Mouse (Mus musculus): ENCODE results near the gene Hspa4. TPM values are rescaled to one million over a fixed set of nuclear protein-coding genes. Genes with fewer than 3 reads are reported as not detected.
"Not testable (repeated sequence)": the region's sequence is repeated elsewhere in the genome, so short reads cannot be mapped to it uniquely, and the experiment has no call there.

Gene Hspa4
- polyA plus RNA-seq (2015; fragmentation: Nextera tagmentation; extraction: Ambion mirVana): 66.2 and 73.6 TPM in 2 replicates

DNA sequence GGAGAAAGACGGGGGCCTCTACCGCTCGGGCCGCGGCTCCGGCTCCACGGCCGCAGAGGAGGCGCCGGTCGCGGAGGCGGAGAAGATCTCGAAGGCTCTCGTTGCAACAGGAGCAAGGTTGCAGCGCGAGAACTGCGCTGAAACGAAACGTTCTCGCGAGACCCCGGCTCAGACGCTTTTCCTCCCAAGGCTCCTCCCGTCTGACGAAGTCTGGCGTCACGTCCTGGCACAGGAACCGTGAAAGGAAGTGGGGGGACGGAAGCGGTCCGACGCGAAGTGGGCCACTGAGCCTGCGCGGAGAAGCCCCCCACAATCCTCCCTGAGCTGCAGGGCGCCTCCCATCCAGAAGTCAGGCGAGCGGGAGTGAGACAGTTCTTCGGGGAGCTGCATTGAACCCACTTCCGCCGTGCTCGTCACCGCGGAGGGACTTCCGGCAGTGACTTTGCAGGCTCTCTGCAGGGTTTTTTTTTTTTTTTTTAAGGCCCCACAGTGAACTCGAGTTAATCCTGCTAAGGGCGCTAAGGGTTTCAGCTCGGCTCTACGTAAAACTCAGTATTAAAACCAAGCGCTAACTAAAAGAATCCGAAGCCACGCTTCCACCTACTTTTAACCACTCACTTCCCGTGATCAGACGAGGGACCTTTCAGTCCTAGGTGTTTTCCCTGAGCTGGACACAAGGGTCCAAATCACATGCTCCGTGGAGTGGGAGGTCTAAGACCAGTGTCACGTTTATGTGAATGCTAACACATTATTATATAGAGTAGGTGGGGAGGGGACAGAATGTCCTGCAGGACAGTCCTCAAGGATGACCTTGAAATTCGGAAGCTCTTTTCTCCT, at the start of gene Hspa4:
TSS of gene Hspa4 (minus strand) at position 128 of the 837 bp plus-strand sequence.
- Histone ChIP-seq H3K4me2 (peak within 1 kb of the TSS; percentile 58), H3K9ac (peak within 1 kb of the TSS; percentile 96), H3K4me1 (peaks cover 29% of the 10 kb centered on the region), H3K9me3 (no peaks in the 10 kb centered on the region), H3K4me3 (peak within 1 kb of the TSS; percentile 100), H3K36me3 (0 out of 2 replicates have a peak, but pooled peaks cover 4% of the 10 kb centered on the region), H3K27ac (peak within 1 kb of the TSS; percentile 98), H3K27me3 (no peaks in the 10 kb centered on the region)
- WGBS: 1% methylated on average over 58 of the region's 58 CpGs
- peak; percentile 98 for ATAC-seq (ENCODE audit: insufficient number of reproducible peaks, low FRiP score, low TSS enrichment, low read depth)

DNA sequence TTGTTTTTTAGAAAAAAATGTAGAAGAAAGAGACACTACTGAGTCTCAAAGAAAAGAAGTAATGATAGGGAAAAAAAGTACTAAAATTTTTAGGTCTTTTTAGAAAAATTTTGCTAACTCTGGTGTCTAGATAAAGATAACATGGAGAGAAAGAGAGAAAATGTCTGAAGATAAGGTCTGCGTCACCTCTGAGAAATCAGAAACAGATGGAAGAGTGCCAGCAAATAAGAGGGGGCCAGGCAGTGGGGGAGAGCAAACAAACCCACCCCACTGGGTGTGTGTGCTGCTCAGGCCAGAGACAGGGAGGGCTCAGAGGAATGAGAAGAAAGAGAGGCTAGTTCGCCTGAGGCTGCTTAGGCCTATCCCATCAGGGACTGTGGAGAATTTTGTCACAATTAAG, 45.5 kb upstream of the Hspa4 start:
- H3K36me3 ChIP-seq: no peaks in the 10 kb centered on the region

DNA sequence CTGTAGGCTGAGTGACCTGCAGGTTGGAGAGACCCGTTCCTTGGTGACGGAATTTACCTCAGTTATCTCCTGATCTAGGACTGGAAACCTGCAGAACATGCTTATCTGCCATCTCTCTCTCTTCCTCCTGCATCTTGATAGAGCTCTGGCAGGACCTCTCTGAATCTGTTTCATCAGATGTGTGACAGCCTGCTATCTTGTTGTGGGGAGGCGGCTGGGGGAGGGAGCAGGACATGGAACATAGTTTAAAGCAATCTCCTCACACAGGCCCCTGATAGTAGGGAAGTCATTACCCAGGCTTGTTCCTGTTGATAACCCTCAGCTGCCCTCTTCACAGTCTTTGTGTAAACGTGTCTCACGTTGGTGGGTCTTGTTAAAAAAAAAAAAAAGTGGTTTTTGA, 45.1 kb upstream of the Hspa4 start:
- Histone ChIP-seq H3K9ac (no peak overlapping the region), H3K4me3 (no peak overlapping the region)
- 21% methylated on average over 5 of the region's 5 CpGs for WGBS

More for the DNA sequence above, 45.5 kb upstream of the Hspa4 start:
- no peak for ATAC-seq (ENCODE audit: insufficient number of reproducible peaks, low FRiP score, low TSS enrichment, low read depth)
- no peak overlapping the region for H3K27ac ChIP-seq
- WGBS: 23% methylated on average over 2 of the region's 2 CpGs
- no peak overlapping the region for H3K4me2 ChIP-seq
- H3K4me3 ChIP-seq: no peak overlapping the region
- H3K9me3 ChIP-seq: no peaks in the 10 kb centered on the region
- no peaks in the 10 kb centered on the region for H3K4me1 ChIP-seq
- H3K27me3 ChIP-seq: no peaks in the 10 kb centered on the region
- no peak overlapping the region for H3K9ac ChIP-seq

DNA sequence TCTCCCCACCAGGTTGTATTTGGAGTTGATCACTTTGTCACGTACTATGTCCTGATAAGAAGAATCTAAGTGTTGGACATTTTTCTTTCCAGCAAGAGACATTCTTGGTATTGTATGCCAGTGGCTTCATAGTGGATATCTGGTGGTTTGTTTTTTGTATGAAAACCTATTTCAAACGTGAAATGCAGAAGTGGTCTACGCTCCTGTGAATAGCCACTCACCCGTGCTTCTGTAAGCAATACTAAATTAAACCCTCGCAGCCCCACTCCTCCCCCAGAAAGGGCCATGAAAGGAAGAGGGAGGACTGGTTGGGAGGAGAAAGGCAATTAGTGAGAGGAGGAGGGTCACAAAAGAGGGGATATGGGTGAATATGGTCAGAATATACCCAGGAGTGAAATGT, 42.5 kb upstream of the Hspa4 start:
- H3K9ac ChIP-seq: no peak overlapping the region
- H3K9me3 ChIP-seq: no peaks in the 10 kb centered on the region
- H3K4me2 ChIP-seq: no peak overlapping the region
- WGBS: 47% methylated on average over 5 of the region's 5 CpGs
- H3K27me3 ChIP-seq: no peaks in the 10 kb centered on the region
- H3K4me1 ChIP-seq: no peaks in the 10 kb centered on the region
- ATAC-seq (ENCODE audit: insufficient number of reproducible peaks, low FRiP score, low TSS enrichment, low read depth): no peak
- H3K27ac ChIP-seq: no peak overlapping the region
- no peak overlapping the region for H3K4me3 ChIP-seq
- H3K36me3 ChIP-seq: no peaks in the 10 kb centered on the region

More for the DNA sequence above, 45.1 kb upstream of the Hspa4 start:
- H3K4me1 ChIP-seq: no peaks in the 10 kb centered on the region
- H3K4me2 ChIP-seq: no peak overlapping the region
- H3K36me3 ChIP-seq: no peaks in the 10 kb centered on the region
- no peak overlapping the region for H3K27ac ChIP-seq
- ATAC-seq (ENCODE audit: insufficient number of reproducible peaks, low FRiP score, low TSS enrichment, low read depth): no peak
- H3K27me3 ChIP-seq: no peaks in the 10 kb centered on the region
- H3K9me3 ChIP-seq: no peaks in the 10 kb centered on the region

DNA sequence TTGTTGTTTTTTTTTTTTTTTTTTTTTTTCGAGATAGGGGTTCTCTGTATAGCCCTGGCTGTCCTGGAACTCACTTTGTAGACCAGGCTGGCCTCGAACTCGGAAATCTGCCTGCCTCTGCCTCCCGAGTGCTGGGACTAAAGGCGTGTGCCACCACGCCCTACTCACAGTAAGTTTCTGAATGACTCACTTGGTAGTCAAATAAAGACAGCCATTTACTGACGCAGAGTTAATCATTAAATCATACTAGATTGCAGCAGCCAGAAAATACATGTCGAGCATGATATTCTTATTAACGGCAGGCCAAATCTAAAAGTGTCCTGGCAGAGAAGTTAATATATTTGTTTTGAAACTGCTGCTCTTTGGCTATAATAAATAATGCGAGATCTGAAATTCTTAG, 40.8 kb upstream of the Hspa4 start:
- not testable (repeated sequence) for H3K36me3 ChIP-seq; H3K4me3 ChIP-seq; H3K27ac ChIP-seq; H3K27me3 ChIP-seq; ATAC-seq (ENCODE audit: insufficient number of reproducible peaks, low FRiP score, low TSS enrichment, low read depth); H3K4me1 ChIP-seq; H3K9me3 ChIP-seq; H3K4me2 ChIP-seq; H3K9ac ChIP-seq
- 88% methylated on average over 9 of the region's 10 CpGs for WGBS

DNA sequence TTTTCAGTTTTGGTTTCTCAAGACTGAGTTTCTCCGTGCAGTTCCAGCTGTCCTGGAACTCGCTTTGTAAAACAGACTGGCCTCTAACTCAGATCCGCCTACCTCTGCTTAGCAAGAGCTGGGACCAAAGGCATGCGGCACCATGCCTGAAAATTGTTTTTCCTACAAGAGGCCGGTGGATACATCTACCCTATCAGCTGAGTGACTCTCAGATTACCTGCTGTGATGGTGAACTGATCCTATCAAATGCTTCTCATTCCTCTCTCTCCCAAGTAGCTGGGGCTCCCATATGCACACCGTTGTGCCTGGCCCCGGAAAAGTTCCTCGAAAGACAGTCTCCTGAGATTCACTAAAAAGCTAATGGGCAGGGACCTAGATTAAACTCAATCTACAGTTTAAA, 37.4 kb upstream of the Hspa4 start:
- 72% methylated on average over 8 of the region's 8 CpGs for WGBS
- ATAC-seq (ENCODE audit: insufficient number of reproducible peaks, low FRiP score, low TSS enrichment, low read depth): no peak
- Histone ChIP-seq H3K4me1 (no peaks in the 10 kb centered on the region), H3K4me3 (no peak overlapping the region), H3K27me3 (no peaks in the 10 kb centered on the region), H3K36me3 (peaks cover 7% of the 10 kb centered on the region), H3K9me3 (no peaks in the 10 kb centered on the region), H3K4me2 (no peak overlapping the region), H3K9ac (no peak overlapping the region), H3K27ac (no peak overlapping the region)

DNA sequence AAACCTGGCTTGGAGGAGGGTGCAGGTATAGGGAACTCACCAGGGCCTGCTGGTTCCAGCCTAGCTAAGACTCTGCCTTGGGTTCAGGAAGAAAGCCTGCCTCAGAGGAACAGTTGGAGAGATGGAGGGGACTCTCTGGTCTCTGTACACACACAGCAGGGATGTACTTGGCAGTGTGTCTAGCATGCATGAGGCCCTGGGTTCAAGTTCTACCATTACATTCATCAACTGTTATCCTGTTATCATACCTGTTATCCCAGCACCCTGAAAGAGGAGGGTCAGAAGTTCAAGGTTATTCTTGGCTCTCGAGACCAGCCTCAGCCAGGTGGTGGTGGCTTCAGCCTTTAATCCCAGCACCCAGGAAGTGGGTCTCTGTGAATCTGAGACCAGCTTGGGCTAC, 36.7 kb upstream of the Hspa4 start:
- H3K4me3 ChIP-seq: no peak overlapping the region
- no peaks in the 10 kb centered on the region for H3K4me1 ChIP-seq
- H3K27ac ChIP-seq: no peak overlapping the region
- H3K27me3 ChIP-seq: no peaks in the 10 kb centered on the region
- no peak for ATAC-seq (ENCODE audit: insufficient number of reproducible peaks, low FRiP score, low TSS enrichment, low read depth)
- H3K36me3 ChIP-seq: peaks cover 13% of the 10 kb centered on the region
- 63% methylated on average over 1 of the region's 1 CpGs for WGBS
- no peak overlapping the region for H3K9ac ChIP-seq
- H3K9me3 ChIP-seq: no peaks in the 10 kb centered on the region
- no peak overlapping the region for H3K4me2 ChIP-seq

DNA sequence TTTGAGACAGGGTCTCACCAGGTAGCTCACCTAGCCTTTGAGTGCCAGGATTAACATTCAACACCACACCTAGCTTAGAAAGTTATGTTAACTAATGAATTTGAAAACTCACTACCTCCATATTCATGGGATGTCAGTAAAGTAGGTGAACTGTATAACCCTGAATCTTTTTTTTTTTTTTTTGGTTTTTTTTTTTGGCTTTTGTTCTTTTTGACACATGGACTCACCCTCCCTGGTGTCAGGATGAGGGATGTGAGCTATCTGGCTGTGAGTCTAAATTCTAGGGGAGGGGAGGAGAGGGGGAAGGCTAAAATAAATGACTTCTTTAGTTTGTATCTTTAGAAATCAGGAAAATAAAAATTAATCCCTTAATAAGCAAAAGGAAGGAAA, 35.9 kb upstream of the Hspa4 start:
- Histone ChIP-seq H3K36me3 (peaks cover 19% of the 10 kb centered on the region), H3K9ac (no peak overlapping the region), H3K9me3 (no peaks in the 10 kb centered on the region), H3K27ac (no peak overlapping the region), H3K4me3 (no peak overlapping the region), H3K4me2 (no peak overlapping the region), H3K4me1 (no peaks in the 10 kb centered on the region), H3K27me3 (no peaks in the 10 kb centered on the region)
- no peak for ATAC-seq (ENCODE audit: insufficient number of reproducible peaks, low FRiP score, low TSS enrichment, low read depth)

DNA sequence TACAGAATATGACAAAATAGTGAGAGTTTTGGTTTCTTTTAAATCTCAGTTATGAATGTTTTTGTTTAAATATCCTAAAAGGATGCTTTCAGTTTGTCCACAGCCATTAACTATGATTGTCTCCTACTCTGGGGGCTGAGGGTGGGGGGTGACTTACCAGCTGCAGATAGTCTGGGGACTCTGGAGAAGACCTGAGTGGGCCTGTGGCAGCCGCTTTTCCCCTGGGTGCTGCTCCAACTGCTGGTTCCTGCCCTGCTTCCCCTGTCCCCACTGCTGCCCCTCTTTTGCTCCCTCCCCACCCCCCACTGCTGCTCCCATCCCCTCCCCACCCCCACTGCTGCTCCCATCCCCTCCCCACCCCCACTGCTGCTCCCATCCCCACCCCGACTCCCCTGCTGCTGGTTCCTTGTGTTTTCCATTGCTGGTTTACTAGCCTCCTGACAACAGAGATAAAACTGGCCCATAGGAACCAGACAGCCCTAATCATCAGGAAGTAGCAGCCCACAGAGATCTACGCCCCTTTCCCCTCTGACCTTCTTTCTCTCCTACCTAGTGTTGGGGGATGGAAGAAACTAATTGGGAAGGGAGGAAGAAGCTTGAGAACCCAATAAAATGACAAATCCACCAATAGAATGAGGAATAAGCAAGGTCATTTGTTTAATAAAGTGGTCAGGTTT, 35.4 kb upstream of the Hspa4 start:
- WGBS: 26% methylated on average over 3 of the region's 3 CpGs
- no peak for ATAC-seq (ENCODE audit: insufficient number of reproducible peaks, low FRiP score, low TSS enrichment, low read depth)
- Histone ChIP-seq H3K36me3 (peaks cover 24% of the 10 kb centered on the region), H3K4me1 (no peaks in the 10 kb centered on the region), H3K4me3 (no peak overlapping the region), H3K27me3 (no peaks in the 10 kb centered on the region), H3K27ac (no peak overlapping the region), H3K9ac (no peak overlapping the region), H3K4me2 (no peak overlapping the region), H3K9me3 (no peaks in the 10 kb centered on the region)

DNA sequence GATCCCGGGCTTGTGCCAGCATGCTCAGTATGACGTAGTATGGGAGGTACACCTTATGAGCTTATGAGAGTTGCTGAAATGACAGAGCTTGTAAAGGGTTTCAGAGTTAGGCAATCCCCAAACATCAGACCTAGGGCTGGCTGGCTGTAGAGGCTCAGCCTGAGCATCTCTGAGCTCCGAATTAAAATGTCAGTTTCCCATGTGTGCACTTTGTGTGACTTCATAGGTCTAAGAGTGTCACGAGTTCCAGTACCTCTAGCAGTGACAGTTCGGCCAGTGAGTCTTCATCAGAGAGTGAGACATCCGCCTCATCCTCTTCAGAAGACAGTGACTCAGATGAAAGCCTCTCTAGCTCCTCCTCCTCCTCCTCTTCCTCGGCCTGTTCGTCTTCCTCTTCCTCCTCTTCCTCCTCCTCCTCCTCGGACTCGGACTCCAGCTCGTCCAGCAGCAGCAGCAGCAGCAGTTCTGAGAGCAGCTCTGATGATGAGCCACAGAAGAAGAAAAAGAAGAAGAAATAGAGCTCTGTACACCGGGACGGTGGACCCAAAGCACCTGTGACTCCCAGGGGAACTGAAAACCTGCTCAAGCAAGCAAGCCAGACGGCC, 31.9 kb upstream of the Hspa4 start:
- WGBS: 79% methylated on average over 14 of the region's 14 CpGs
- Histone ChIP-seq H3K4me1 (no peaks in the 10 kb centered on the region), H3K36me3 (peaks cover 53% of the 10 kb centered on the region), H3K9me3 (no peaks in the 10 kb centered on the region), H3K9ac (no peak overlapping the region), H3K27ac (no peak overlapping the region), H3K4me2 (no peak overlapping the region), H3K4me3 (no peak overlapping the region), H3K27me3 (no peaks in the 10 kb centered on the region)
- no peak for ATAC-seq (ENCODE audit: insufficient number of reproducible peaks, low FRiP score, low TSS enrichment, low read depth)

DNA sequence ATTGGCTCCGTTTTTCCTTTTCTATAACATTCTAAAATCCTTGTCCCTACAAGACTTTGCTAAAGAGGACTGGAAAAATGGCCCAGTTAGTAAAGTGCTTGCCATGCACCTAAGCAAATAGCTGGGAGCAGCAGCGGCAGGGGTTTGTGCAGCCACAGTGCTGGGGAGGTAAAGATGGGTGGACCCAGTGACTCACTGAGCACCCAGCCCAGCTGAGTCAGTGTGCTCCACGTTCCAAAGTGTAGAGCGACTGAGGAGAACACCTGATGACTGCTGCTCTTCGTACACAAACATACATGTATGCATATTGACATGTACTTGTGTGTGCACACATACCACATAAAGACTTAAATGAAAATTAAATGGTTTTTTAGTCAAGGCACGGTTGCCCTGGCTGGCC, 30.9 kb upstream of the Hspa4 start:
- H3K4me3 ChIP-seq: no peak overlapping the region
- peaks cover 57% of the 10 kb centered on the region for H3K36me3 ChIP-seq
- no peaks in the 10 kb centered on the region for H3K27me3 ChIP-seq
- H3K9ac ChIP-seq: no peak overlapping the region
- H3K4me1 ChIP-seq: no peaks in the 10 kb centered on the region
- ATAC-seq (ENCODE audit: insufficient number of reproducible peaks, low FRiP score, low TSS enrichment, low read depth): no peak
- H3K27ac ChIP-seq: no peak overlapping the region
- no peak overlapping the region for H3K4me2 ChIP-seq
- WGBS: 89% methylated on average over 6 of the region's 6 CpGs
- no peaks in the 10 kb centered on the region for H3K9me3 ChIP-seq

DNA sequence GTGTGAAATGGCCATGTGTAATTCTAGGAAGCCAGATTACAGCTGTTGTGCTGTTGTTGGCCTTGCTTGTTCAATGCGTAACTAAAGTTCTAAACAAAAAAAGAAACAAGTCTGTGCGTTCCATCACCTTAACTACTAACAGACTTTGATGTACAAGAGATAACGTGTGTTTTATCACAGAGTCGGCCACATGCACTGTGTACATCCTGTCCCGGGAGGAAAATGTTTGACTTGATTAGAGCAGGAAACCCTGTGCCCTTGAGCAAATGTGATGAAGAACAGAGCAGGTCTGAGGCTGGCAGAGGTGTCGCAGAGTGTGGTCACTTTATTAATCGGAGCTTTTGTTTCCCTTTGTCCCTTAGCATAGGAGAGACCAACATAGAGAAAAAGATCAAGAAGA, 30.1 kb upstream of the Hspa4 start:
- no peaks in the 10 kb centered on the region for H3K9me3 ChIP-seq
- 81% methylated on average over 7 of the region's 7 CpGs for WGBS
- no peak overlapping the region for H3K4me3 ChIP-seq
- H3K36me3 ChIP-seq: peaks cover 57% of the 10 kb centered on the region
- ATAC-seq (ENCODE audit: insufficient number of reproducible peaks, low FRiP score, low TSS enrichment, low read depth): no peak
- H3K9ac ChIP-seq: no peak overlapping the region
- no peak overlapping the region for H3K27ac ChIP-seq
- H3K27me3 ChIP-seq: no peaks in the 10 kb centered on the region
- H3K4me2 ChIP-seq: no peak overlapping the region
- peaks cover 3% of the 10 kb centered on the region for H3K4me1 ChIP-seq
